Mouse (Mus musculus): ENCODE measurements around the gene Gltpd2.

Gltpd2 gene

DNA sequence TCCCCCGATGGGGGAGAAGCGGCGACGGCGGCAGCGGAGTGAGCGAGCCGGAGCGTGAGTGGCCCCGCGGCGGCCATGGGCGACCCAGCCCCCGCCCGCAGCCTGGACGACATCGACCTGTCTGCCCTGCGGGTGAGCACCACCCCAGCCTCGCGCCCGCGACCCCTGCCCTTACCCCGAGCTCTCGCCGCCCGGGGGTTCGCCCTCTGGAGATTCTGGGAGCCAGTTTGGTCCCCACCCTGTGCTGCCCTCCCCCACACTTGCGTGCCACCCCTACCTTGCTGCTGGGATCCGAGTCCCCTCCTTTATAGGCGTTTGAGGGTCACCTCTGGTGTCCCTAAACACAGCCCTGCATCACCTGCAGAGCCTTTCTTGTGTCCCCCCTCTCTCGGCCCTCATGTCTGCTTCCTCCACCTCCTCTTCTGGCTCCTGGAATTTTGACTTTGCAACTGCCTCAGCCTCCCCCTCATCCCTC is 44.0 kb downstream of the Gltpd2 start:
- no peak for DNase-seq (ENCODE audit: extremely low read depth, low read depth)

DNA sequence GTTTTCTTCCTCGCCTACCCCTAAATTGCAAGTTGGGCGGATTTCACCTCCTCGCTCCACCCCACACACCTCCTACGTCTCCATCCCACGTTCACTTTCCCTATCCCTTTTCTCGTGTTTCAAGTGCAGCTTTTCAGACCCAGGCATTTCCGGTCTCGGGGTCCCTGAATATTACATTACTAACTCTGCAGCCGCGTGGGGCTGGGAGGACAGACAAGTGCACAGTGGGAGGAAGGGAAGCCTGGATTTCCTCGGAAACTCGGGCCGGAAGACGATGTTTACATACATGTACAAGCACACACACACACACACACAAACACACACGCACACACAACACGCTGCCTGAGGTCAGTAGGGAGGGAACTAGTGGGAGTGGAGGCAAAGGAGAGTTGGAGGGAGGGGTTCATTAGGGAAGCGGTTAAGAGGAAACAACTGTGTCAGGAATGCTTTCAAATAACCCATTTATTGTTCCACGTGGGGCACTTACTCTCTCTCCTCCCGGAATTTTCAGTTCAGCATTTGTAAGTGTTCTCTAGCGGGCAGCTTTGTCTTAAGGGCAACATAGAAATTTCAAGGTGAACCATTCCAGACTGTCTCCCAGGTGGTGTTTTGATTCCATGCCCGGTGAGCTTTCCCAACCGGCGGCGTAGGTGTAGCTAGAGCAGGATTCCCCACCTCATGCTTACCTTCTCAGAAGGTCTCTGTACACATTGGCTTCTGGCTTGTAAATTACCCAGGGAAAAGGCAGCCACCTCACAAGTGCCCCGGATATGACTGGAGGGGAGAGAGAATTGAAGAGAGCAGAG is 44.7 kb downstream of the Gltpd2 start:
- peak; percentile 14 for DNase-seq (ENCODE audit: extremely low read depth, low read depth)

DNA sequence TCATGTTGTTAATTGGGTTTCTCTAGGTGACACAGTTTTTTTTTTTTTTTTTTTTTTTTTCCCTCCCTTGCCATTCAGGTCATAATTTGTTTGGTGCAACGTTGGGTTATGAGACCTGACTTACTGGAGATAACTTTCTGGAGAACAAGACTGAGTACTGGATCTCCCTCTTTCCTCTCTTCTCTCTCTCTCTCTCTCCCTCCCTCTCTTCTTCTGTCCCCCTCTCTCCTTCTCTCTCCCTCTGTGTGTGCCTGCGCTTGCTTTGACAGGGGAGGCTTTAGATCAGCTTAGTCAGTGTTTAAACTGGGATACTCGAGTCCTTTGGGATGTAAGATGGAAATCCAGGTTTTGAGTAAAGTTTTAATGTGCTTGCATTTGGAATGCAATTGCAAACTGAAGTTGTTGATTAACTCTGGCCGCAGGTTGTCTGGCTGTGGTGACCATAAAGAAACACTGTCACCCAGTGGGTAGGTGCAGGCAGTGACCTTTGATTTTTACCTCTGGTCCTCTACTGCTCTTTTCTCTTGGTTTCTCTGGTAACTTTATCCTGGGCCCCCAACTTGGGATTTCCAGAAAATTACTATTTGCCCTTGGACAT is 45.4 kb downstream of the Gltpd2 start:
- DNase-seq (ENCODE audit: extremely low read depth, low read depth), result no peak

DNA sequence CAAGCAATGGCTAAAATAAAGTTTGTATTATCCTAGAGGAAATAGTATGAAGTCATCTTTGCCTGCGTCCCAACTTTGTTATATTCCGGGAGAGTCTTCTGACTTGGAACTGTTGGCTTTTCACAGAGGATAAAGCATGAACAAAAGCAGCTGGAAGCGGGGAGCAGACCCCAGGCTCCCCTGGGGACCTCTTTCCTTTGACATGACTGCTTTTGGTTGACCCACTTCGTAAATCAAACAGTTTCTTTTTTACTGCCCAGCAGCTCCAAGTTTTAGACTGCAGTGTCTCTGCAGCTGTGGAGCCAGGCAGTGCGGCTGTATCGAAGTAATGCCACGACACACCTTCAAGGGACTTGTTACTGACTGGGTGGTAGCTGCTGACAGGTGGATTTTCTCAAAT is 47.6 kb downstream of the Gltpd2 start:
- no peak for DNase-seq (ENCODE audit: extremely low read depth, low read depth)

Data from MEL-GATA-1-ER (cell line).